10 mouse cellular contexts compared by ENCODE assay signal in genomic region chr1:89730589-89731195, GRCm38 (mm10).
DNase-seq lines count a peak whose midpoint lies in the region; ATAC-seq and TF ChIP-seq lines count a peak whose summit lies in the region.
"Had no signal": no experiment of that assay in that cellular context is flagged by ENCODE, and none has a peak within 500 bp of the region (broad histone marks: within the 10 kb centered on the region; RNA-seq: fewer than 3 reads in every experiment).

No protein-coding gene starts in this region.

- WGBS in stomach, postnatal 0 days, result 70% methylated on average over 13 of the region's 13 CpGs
- WGBS in forebrain, embryonic 13.5 days, result 89% methylated on average over 13 of the region's 13 CpGs

- H3K9me3 ChIP-seq in stomach, postnatal 0 days (ENCODE audit: control insufficient read depth, low read length), result no peaks in the 10 kb centered on the region
- H3K9me3 ChIP-seq in forebrain, embryonic 13.5 days (replicated peaks), result no peaks in the 10 kb centered on the region
- H3K9me3 ChIP-seq: liver, embryonic 15.5 days; neural tube, embryonic 12.5 days had no signal

- H3K4me2 ChIP-seq in stomach, postnatal 0 days (replicated peaks; ENCODE audit: low read depth), result no peak overlapping the region
- H3K4me2 ChIP-seq in forebrain, embryonic 13.5 days, result no peak overlapping the region
- H3K4me2 ChIP-seq: liver, embryonic 15.5 days; neural tube, embryonic 12.5 days had no signal

- intact Hi-C loops in left cerebral cortex, adult 2 months (cut with DNase I), result no loop called here

- no peaks in the 10 kb centered on the region for H3K4me1 ChIP-seq in stomach, postnatal 0 days (replicated peaks; ENCODE audit: control insufficient read depth, insufficient read depth)
- H3K4me1 ChIP-seq in forebrain, embryonic 13.5 days, result 0 out of 2 replicates have a peak, but pooled peaks cover 7% of the 10 kb centered on the region
- H3K4me1 ChIP-seq: liver, embryonic 15.5 days had no signal

- no peak overlapping the region for H3K9ac ChIP-seq in stomach, postnatal 0 days (ENCODE audit: low read length)
- no peak overlapping the region for H3K9ac ChIP-seq in forebrain, embryonic 13.5 days
- H3K9ac ChIP-seq: liver, embryonic 15.5 days; neural tube, embryonic 12.5 days had no signal

- DNase-seq in left cerebral cortex, adult 2 months (ENCODE audit: extremely low spot score in 1 of 2, low spot score in 2 of 2), result no peak
- no peak for DNase-seq in left cerebral cortex, adult 11 months (ENCODE audit: low spot score)
- DNase-seq in ZHBTc4 (ENCODE audit: low read depth, low spot score) (peak; percentile 70), adipocyte (ENCODE audit: low spot score) (no peak)
- DNase-seq in stomach, postnatal 0 days (ENCODE audit: low spot score), result no peak
- DNase-seq: kidney, adult 18-20 months had no signal

- no peak overlapping the region for H3K4me3 ChIP-seq in left cerebral cortex, adult 2 months
- no peak overlapping the region for H3K4me3 ChIP-seq in stomach, postnatal 0 days (ENCODE audit: low read depth, low read length)
- no peak overlapping the region for H3K4me3 ChIP-seq in forebrain, embryonic 13.5 days
- H3K4me3 ChIP-seq: liver, embryonic 15.5 days; neural tube, embryonic 12.5 days had no signal

- no peaks in the 10 kb centered on the region for H3K27me3 ChIP-seq in stomach, postnatal 0 days (ENCODE audit: control insufficient read depth, insufficient read depth, low read length)
- peaks cover 94% of the 10 kb centered on the region for H3K27me3 ChIP-seq in forebrain, embryonic 13.5 days
- H3K27me3 ChIP-seq: liver, embryonic 15.5 days; neural tube, embryonic 12.5 days had no signal

- ATAC-seq in common myeloid progenitor, adult 5-6 weeks (replicated peaks; ENCODE audit: low read depth, poor library complexity, severe bottlenecking), result 0 out of 2 replicates have a peak, but pooled peaks have one; percentile 32
- ATAC-seq in stomach, postnatal 0 days (ENCODE audit: low FRiP score, low TSS enrichment), result peak; percentile 53; the same call in 1 of the 2 replicates
- ATAC-seq in forebrain, embryonic 13.5 days, result no peak

- no peak for TF ChIP-seq EP300 in stomach, postnatal 0 days (optimal IDR thresholded peaks at IDR 0.05)

- TF ChIP-seq CTCF in left cerebral cortex, adult 2 months (IDR thresholded peaks at IDR 0.05), result peak; percentile 50
- peak; percentile 60 for TF ChIP-seq CTCF in stomach, postnatal 0 days (IDR thresholded peaks at IDR 0.05; ENCODE audit: low read depth)

- no peak overlapping the region for H3K27ac ChIP-seq in left cerebral cortex, adult 2 months
- no peak overlapping the region for H3K27ac ChIP-seq in stomach, postnatal 0 days (replicated peaks)
- H3K27ac ChIP-seq in forebrain, embryonic 13.5 days, result no peak overlapping the region
- H3K27ac ChIP-seq: liver, embryonic 15.5 days; neural tube, embryonic 12.5 days had no signal

- H3K36me3 ChIP-seq in stomach, postnatal 0 days (ENCODE audit: control insufficient read depth, insufficient read depth, low read length), result 0 out of 2 replicates have a peak, but pooled peaks cover 5% of the 10 kb centered on the region
- peaks cover 20% of the 10 kb centered on the region for H3K36me3 ChIP-seq in forebrain, embryonic 13.5 days (ENCODE audit: poor library complexity, severe bottlenecking)
- H3K36me3 ChIP-seq: liver, embryonic 15.5 days had no signal
